Mouse (Mus musculus): Measurements from ENCODE around the gene Cpeb3. TPM values are rescaled to one million over a fixed set of nuclear protein-coding genes. Genes with fewer than 3 reads are reported as not detected.

Gene Cpeb3
- polyA plus RNA-seq, 1 experiment: 30.4 TPM

GRCm38 (mm10) chr19:37177819-37178708, 30.3 kb downstream of the Cpeb3 start:
- Histone ChIP-seq H3K27ac (replicated peaks; ENCODE audit: low read depth, low read length) (no peak overlapping the region), H3K4me3 (ENCODE audit: insufficient read depth, low read depth, low read length) (peak overlapping the region; percentile 45), H3K4me1 (ENCODE audit: control insufficient read depth, insufficient read depth, insufficient read length, low read length) (no peaks in the 10 kb centered on the region)

- Histone ChIP-seq H3K4me3 (ENCODE audit: insufficient read depth, low read depth, low read length) (peak overlapping the region; percentile 54), H3K4me1 (ENCODE audit: control insufficient read depth, insufficient read depth, insufficient read length, low read length) (no peaks in the 10 kb centered on the region), H3K27ac (replicated peaks; ENCODE audit: low read depth, low read length) (0 out of 2 replicates have a peak overlapping the region, but pooled peaks have one; percentile 42)
Measured at GRCm38 (mm10) chr19:37176879-37177462, 31.4 kb downstream of the Cpeb3 start.

DNA sequence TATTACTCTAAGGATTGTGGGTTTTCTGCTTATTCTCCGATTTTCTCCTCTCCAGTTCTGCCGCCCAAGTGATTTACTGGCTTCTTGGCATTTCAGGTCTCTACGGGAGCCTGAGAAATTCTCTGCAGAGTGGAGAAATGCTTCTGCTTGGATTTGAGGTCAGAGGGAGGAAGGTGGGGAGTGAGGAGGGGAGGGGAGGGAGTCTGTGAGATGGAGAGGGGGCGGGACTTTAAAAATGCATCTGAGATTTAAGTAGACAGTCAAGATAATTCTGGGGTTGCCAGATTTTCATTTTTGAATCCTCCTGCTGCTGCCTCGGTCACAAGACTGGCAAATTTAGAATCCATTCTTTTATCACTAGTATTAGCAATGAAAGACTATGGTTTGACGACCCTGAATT, 32.5 kb downstream of the Cpeb3 start:
- H3K27ac ChIP-seq (replicated peaks; ENCODE audit: low read depth, low read length): peak overlapping the region; percentile 62; the same call in 1 of the 2 replicates

DNA sequence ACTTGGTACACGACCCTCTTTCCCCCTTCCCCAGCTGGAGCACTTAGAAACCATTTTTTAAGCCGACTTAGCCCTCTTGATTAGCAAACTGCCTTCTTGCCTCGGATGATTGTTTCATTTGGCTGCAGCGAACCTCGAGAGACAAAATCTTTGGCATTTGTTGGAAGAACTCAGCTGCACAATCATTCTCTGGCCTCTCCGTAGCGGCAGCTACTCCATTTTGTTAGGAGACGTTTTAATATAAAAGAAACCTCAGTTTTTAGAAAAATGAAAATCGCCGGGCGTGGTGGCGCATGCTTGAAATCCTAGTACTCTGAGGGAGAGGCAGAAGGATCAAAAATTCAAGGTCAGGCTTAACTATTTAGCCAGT, 33.0 kb downstream of the Cpeb3 start:
- Histone ChIP-seq H3K27ac (replicated peaks; ENCODE audit: low read depth, low read length) (peak overlapping the region; percentile 62), H3K4me1 (ENCODE audit: control insufficient read depth, insufficient read depth, insufficient read length, low read length) (no peaks in the 10 kb centered on the region)

More for the DNA sequence above, 32.5 kb downstream of the Cpeb3 start:
- peak overlapping the region; percentile 78 for H3K4me3 ChIP-seq (ENCODE audit: insufficient read depth, low read depth, low read length)
- no peaks in the 10 kb centered on the region for H3K4me1 ChIP-seq (ENCODE audit: control insufficient read depth, insufficient read depth, insufficient read length, low read length)

GRCm38 (mm10) chr19:37174716-37175435, 33.5 kb downstream of the Cpeb3 start:
- H3K4me1 ChIP-seq (ENCODE audit: control insufficient read depth, insufficient read depth, insufficient read length, low read length): no peaks in the 10 kb centered on the region

More for the DNA sequence above, 33.0 kb downstream of the Cpeb3 start:
- H3K4me3 ChIP-seq (ENCODE audit: insufficient read depth, low read depth, low read length): peak overlapping the region; percentile 78

GRCm38 (mm10) chr19:37174116-37174715, 34.2 kb downstream of the Cpeb3 start:
- Histone ChIP-seq H3K4me1 (ENCODE audit: control insufficient read depth, insufficient read depth, insufficient read length, low read length) (no peaks in the 10 kb centered on the region), H3K4me3 (ENCODE audit: insufficient read depth, low read depth, low read length) (peak overlapping the region; percentile 78), H3K27ac (replicated peaks; ENCODE audit: low read depth, low read length) (peak overlapping the region; percentile 75)

More at GRCm38 (mm10) chr19:37174716-37175435, 33.5 kb downstream of the Cpeb3 start:
- Histone ChIP-seq H3K27ac (replicated peaks; ENCODE audit: low read depth, low read length) (peak overlapping the region; percentile 75), H3K4me3 (ENCODE audit: insufficient read depth, low read depth, low read length) (peak overlapping the region; percentile 78)

GRCm38 (mm10) chr19:37173331-37174115, 34.9 kb downstream of the Cpeb3 start:
- Histone ChIP-seq H3K27ac (replicated peaks; ENCODE audit: low read depth, low read length) (peak overlapping the region; percentile 75), H3K4me3 (ENCODE audit: insufficient read depth, low read depth, low read length) (peak overlapping the region; percentile 78), H3K4me1 (ENCODE audit: control insufficient read depth, insufficient read depth, insufficient read length, low read length) (no peaks in the 10 kb centered on the region)

- Histone ChIP-seq H3K4me3 (ENCODE audit: insufficient read depth, low read depth, low read length) (peak overlapping the region; percentile 78), H3K27ac (replicated peaks; ENCODE audit: low read depth, low read length) (peak overlapping the region; percentile 61), H3K4me1 (ENCODE audit: control insufficient read depth, insufficient read depth, insufficient read length, low read length) (no peaks in the 10 kb centered on the region)
Measured at GRCm38 (mm10) chr19:37172566-37173130, 35.8 kb downstream of the Cpeb3 start.

DNA sequence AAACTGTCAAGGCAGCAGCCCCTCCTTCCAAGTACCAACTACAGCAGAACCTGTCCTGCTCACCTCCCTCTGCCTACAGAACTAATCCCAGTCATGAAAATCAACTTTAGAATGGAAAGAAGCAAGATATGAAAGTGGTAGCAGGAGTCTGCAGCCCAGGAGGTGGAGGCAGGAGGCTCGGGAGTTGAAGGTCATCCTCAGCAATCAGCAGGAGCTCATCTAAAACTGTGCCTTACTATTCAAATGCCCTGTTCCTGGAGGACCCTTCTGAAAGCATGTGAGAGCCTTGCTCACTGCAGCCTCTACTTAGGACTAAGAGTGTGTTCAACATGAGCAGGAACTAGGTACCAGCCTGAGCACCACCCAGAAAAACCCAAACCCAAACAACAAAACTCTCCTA, 36.3 kb downstream of the Cpeb3 start:
- Histone ChIP-seq H3K4me1 (ENCODE audit: control insufficient read depth, insufficient read depth, insufficient read length, low read length) (no peaks in the 10 kb centered on the region), H3K4me3 (ENCODE audit: insufficient read depth, low read depth, low read length) (peak overlapping the region; percentile 78), H3K27ac (replicated peaks; ENCODE audit: low read depth, low read length) (peak overlapping the region; percentile 61)

DNA sequence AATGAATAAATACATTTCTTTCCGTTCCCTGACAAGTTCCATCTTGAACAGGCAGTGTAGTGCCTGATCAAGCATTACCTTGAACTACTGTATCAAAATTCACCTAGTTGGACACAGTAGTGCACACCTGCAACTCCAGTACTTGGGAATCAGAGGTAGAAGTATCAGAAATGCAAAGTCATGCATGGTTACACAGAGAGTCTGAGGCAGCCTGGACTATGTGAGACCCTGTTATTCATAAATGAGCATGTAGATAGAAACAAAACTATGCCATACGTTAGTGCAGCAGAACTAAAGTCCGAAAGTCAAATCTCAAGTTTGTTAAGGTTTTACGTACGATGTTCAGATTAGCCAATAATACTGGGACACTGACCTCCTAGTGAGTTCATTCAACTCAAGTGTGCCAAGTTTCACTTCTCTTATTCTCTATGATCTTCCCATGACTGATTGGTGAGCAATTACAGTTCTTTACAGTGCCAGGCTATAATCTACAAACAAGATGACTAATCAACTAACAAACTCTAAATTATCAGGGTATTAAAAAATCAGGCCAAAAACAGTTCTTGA, 51.5 kb downstream of the Cpeb3 start:
- H3K4me1 ChIP-seq (ENCODE audit: control insufficient read depth, insufficient read depth, insufficient read length, low read length): peaks cover 2% of the 10 kb centered on the region; the same call in 1 of the 2 replicates
- H3K4me3 ChIP-seq (ENCODE audit: insufficient read depth, low read depth, low read length): no peak overlapping the region
- no peak overlapping the region for H3K27ac ChIP-seq (replicated peaks; ENCODE audit: low read depth, low read length)

- H3K4me1 ChIP-seq (ENCODE audit: control insufficient read depth, insufficient read depth, insufficient read length, low read length): peaks cover 2% of the 10 kb centered on the region; the same call in 1 of the 2 replicates
- H3K27ac ChIP-seq (replicated peaks; ENCODE audit: low read depth, low read length): no peak overlapping the region
- H3K4me3 ChIP-seq (ENCODE audit: insufficient read depth, low read depth, low read length): no peak overlapping the region
Measured at GRCm38 (mm10) chr19:37156040-37156439, 52.4 kb downstream of the Cpeb3 start.

DNA sequence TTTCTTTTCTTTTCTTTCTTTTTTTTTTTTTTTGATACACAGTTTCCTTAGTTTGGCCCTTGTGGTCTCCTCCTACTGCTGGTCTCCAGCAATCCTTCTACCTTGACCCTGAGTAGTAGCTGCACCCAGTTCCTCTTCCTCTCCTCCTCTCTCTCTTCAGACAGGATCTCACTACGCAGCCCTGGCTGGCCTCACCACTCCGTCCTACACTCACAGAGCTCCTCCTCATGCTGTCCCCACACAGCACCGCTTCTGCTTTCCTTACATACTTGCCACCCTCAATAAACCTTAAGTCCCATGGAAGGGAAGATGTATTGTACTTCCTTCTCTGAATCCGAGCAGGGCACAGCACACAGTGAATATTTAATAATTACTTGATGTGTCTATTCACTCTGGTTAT, 61.3 kb downstream of the Cpeb3 start:
- peaks cover 4% of the 10 kb centered on the region for H3K4me1 ChIP-seq (ENCODE audit: control insufficient read depth, insufficient read depth, insufficient read length, low read length)
- no peak overlapping the region for H3K4me3 ChIP-seq (ENCODE audit: insufficient read depth, low read depth, low read length)
- no peak overlapping the region for H3K27ac ChIP-seq (replicated peaks; ENCODE audit: low read depth, low read length)

DNA sequence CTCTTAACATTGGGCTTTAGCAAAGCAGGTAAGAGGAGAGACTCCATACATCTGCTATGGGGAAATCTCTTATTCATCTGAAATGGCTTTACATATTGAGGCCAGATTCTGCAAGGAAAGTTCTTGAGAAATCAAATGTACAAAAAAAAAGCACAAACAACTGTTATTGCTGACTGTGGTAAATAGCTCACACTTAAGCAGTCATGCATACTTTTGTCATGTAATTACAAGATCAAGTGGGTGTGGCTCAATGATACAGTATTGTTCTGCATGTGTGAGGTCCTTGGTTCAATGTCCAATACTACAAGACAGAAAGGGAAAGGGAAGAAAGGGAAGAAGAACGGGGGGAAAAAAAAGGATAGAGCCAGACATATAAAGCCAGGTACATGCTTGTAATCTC, 62.6 kb downstream of the Cpeb3 start:
- H3K4me1 ChIP-seq (ENCODE audit: control insufficient read depth, insufficient read depth, insufficient read length, low read length): peaks cover 4% of the 10 kb centered on the region
- no peak overlapping the region for H3K27ac ChIP-seq (replicated peaks; ENCODE audit: low read depth, low read length)
- no peak overlapping the region for H3K4me3 ChIP-seq (ENCODE audit: insufficient read depth, low read depth, low read length)

DNA sequence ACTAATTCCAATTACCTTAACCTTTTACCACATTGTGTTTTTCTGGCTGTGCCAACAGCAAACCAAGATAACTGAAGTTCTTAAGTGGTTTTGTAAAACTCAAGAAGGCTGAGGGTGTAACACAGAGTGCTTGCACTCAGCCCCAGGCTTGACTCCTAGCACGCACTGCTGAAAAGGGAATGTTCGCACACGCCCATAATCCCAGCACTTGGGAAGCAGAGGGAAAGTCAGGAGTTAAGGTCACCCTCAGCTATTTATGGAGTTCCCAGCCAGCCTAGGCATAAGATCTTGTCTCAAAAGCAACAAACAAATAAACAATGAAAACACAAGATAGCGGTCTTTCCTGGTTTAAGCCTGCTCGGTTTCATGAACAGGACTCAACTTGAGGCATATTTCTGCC, 63.0 kb downstream of the Cpeb3 start:
- Histone ChIP-seq H3K4me3 (ENCODE audit: insufficient read depth, low read depth, low read length) (no peak overlapping the region), H3K4me1 (ENCODE audit: control insufficient read depth, insufficient read depth, insufficient read length, low read length) (peaks cover 4% of the 10 kb centered on the region), H3K27ac (replicated peaks; ENCODE audit: low read depth, low read length) (no peak overlapping the region)
